Mouse (Mus musculus) macrophage (primary cell): ENCODE results near the gene Gm36210. TPM values are rescaled to one million over a fixed set of nuclear protein-coding genes. Genes with fewer than 3 reads are reported as not detected.
"Not testable (repeated sequence)": the region's sequence is repeated elsewhere in the genome, so short reads cannot be mapped to it uniquely, and the experiment has no call there.

Experiments
- H3K27ac ChIP-seq: fragments of 350-480 bp; formaldehyde crosslinking; 2 replicates; pipeline ENCODE4 v1.9.0; 2021
- H3K36me3 ChIP-seq: fragments of 350-480 bp; formaldehyde crosslinking; 2 replicates; pipeline ENCODE4 v1.9.0; 2021; ENCODE audit errors: inconsistent target
- H3K4me3 ChIP-seq: fragments of 350-480 bp; formaldehyde crosslinking; 2 replicates; pipeline ENCODE4 v1.9.0; 2021; ENCODE audit errors: inconsistent target
- H3K79me2 ChIP-seq: fragments of 350-480 bp; formaldehyde crosslinking; 2 replicates; pipeline ENCODE4 v1.9.0; 2021; ENCODE audit errors: inconsistent target
- WGBS: methylation state at CpG from one replicate; pipeline ENCODE4 v1.1.7; 2026; ENCODE audit warnings: inconsistent platforms; ENCODE audit not compliant: missing documents; 5-methylcytosine and 5-hydroxymethylcytosine counted together
- polyA plus RNA-seq: library from polyadenylated mRNA; stranded (reverse); fragments of 250-400 nt; gene quantifications from 3 replicates; pipeline ENCODE4 v1.2.4, GENCODE M21; 2018; ENCODE audit warnings: inconsistent platforms

Gene Gm36210
- polyA plus RNA-seq, 1 experiment from 2014 or later: not detected

DNA sequence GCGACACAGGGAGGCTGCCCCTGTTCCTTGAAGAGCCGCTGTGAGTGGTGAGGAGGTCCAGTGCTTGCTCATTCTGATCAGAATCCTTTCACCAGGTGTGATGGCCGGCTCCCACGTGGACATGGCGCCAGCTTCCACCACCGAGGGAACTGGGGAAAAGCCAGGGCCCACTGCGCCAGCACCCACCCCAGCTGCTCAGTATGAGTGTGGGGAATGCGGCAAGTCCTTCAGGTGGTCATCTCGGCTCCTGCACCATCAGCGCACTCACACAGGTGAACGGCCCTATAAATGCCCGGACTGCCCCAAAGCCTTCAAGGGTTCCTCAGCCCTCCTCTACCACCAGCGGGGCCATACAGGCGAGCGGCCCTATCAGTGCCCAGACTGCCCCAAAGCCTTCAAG is 12.4 kb upstream of the Gm36210 start:
- Histone ChIP-seq H3K36me3 (peaks cover 20% of the 10 kb centered on the region; the same call in 1 of the 2 replicates), H3K4me3 (no peak overlapping the region), H3K79me2 (peaks cover 30% of the 10 kb centered on the region), H3K27ac (no peak overlapping the region)
- WGBS: 91% methylated on average over 15 of the region's 15 CpGs

DNA sequence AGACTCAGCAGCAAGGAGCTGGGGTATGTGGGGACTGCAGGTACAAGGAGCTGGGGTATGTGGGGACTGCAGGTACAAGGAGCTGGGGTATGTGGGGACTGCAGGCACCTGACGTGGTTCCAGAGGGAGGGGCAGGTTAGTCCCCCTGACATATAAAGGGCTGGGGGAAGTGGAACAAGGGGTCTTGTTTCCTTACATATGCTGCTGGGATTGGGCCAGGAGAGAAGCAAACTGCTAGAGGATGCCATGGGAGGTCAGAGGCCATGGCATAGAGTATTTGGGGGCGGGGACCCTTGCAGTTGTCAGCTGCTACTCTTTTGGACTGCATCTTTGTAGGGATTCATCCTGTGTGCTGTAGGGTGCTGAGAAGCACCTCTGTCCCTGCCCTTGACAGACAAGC is 11.2 kb upstream of the Gm36210 start:
- no peak overlapping the region for H3K27ac ChIP-seq
- peaks cover 20% of the 10 kb centered on the region; the same call in 1 of the 2 replicates for H3K36me3 ChIP-seq
- 93% methylated on average over 2 of the region's 2 CpGs for WGBS
- H3K4me3 ChIP-seq: no peak overlapping the region
- peaks cover 30% of the 10 kb centered on the region for H3K79me2 ChIP-seq

DNA sequence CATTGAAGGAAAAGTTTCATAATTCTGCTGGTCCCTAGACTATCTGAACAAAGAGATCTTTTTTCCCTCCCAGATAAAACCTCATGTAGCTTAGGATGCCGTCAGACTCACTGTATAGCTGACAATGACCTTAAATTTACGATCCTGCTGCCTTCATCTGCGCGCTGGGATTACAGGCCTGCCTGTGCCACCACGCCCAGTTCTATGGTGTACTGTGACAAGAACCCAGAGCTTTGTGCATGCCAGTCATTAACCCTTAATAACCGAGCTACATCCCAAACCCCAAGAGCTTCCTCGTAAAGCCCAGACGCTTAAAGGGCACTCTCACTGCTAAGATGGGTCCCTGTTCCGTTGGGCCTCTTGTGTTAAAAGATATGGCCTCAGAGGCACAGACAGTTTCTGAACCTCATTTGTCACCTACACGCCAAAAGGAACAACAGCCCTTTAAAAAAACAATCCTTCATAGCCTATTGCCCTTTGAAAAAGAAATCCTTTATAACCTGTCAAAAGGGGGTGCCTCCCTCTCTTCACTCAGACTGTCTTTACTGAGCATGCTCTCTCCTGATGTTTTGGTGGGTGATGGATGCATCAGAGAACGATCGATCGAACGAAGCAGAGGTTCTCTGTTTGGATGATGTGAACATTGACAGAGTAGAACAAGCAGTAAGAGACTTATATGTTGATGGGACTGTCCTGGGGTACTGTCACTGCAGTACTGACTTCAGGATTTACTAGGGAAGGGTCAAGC is 9.5 kb upstream of the Gm36210 start:
- H3K79me2 ChIP-seq: peaks cover 30% of the 10 kb centered on the region
- peak overlapping the region; percentile 72 for H3K4me3 ChIP-seq
- H3K36me3 ChIP-seq: peaks cover 20% of the 10 kb centered on the region; the same call in 1 of the 2 replicates
- WGBS: 20% methylated on average over 14 of the region's 14 CpGs
- H3K27ac ChIP-seq: peak overlapping the region; percentile 73

DNA sequence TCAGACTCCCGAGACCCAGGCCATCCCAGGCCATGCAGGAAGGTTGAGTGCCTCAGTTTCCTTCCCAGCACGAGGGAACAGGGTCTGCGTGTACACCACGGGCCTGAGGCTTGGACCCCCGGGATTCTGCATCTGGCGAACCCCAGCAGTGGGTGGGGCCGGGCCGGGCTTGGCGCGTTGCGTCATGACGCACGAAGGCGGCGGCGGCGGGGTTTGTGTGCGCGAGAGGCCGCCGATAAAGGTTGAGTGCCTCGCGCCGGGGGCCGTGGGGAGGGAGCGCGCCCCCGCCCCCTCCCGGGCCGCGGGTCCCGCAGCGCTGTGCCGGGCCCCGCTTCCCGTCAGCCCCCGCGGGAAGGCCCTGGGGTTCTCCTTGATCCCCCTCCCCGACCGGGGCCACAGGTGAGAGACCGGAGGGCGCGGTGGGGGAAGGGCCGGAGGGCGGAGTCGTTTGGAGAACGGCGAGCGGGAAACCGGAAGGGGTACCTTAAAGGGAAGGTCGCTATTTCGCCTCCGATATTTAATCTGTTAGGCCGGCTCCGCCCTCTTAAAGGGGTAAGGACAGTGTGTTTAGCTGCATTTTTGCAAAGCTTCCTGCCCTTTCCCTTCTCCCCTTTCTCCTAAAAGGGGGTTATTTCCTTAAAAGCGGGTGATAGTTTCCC is 8.8 kb upstream of the Gm36210 start, which contains the start of gene Zfp628:
TSS of gene Zfp628 (plus strand) at position 211 of the 659 bp plus-strand sequence.
- Histone ChIP-seq H3K4me3 (peak within 1 kb of the TSS; percentile 81), H3K79me2 (peaks cover 30% of the 10 kb centered on the region), H3K27ac (peak within 1 kb of the TSS; percentile 73), H3K36me3 (peaks cover 19% of the 10 kb centered on the region; the same call in 1 of the 2 replicates)
- WGBS: 1% methylated on average over 56 of the region's 56 CpGs

DNA sequence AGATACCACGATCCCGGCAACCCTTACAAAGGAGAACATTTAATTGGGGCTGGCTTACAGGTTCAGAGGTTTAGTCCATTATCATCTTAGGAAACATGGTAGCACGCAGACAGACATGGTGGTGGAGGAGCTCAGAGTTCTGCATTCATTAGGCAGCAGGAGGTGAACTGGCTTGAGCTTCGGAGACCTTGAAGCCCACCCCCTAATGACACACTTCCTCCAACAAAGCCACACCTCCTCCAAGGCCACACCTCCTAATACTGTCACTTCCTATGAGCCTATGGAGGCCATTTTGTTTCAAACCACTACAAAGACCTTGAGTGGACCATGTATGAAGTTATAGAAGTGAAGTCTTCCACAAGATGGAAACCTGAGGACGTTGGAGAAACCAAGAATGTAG is 5.9 kb upstream of the Gm36210 start:
- WGBS: 85% methylated on average over 5 of the region's 5 CpGs

DNA sequence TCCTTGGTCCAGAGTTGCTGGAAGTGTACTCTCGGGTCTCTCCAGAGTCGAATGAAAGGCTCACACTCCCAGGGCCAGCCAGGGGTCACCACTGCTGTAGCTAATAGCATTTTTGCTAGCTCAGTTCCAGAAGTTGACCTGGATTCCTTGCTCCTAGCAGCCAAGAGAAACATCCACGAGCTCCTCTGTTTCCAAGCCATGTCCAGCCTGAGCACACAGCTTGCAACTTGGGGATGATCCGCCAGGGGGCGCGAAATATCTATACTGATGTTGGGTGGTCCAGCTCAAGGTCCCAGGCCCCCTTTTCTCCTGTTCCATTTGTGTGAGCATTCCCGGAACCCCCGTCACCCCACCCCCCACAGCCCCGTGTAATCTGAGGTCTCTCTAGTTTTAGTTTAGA is 5.2 kb upstream of the Gm36210 start:
- Histone ChIP-seq H3K79me2 (peaks cover 11% of the 10 kb centered on the region), H3K27ac (no peak overlapping the region), H3K4me3 (no peak overlapping the region), H3K36me3 (no peaks in the 10 kb centered on the region)
- 52% methylated on average over 9 of the region's 9 CpGs for WGBS

More for the DNA sequence above, 5.9 kb upstream of the Gm36210 start:
- Histone ChIP-seq H3K27ac (no peak overlapping the region), H3K79me2 (peaks cover 18% of the 10 kb centered on the region), H3K36me3 (no peaks in the 10 kb centered on the region), H3K4me3 (no peak overlapping the region)

DNA sequence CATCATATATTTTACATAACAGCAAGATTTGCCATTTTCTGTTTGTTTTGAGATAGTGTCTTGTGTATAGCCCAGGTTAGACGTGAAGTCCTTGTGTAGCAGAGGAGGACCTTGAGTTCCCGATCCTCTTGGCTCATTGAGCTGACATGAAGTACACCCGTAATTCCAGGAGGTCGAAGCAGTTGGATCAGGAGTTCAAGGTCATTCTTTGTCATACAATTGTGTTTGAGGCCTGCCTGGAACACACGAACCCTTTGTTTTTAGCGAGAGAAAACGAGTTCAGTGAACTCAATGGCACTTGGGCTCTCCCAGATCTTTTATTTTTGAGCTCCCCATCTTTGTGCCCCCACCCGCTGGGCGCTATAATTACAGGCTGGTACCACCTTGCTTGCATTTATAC is 3.9 kb downstream of the Gm36210 start:
- WGBS: 93% methylated on average over 9 of the region's 9 CpGs
- H3K79me2 ChIP-seq: no peaks in the 10 kb centered on the region
- no peak overlapping the region for H3K27ac ChIP-seq
- no peak overlapping the region for H3K4me3 ChIP-seq
- H3K36me3 ChIP-seq: no peaks in the 10 kb centered on the region

DNA sequence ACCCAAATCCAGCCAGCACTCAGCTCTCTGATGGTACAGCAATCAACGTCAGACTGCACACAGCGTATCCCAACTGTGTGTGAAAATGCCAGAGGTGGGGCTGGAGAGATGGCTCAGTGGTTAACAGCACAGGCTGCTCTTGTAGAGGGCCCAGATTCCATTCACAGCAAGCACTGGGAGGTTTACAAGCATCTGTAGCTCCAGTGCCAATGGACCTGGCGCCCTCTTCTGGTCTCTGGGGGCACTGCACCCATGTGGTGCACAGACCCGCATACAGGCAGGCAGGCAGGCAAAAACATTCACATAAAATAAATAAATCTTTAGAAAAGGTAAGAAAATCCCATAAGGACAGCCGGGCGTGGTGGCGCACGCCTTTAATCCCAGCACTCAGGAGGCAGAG is 5.1 kb downstream of the Gm36210 start:
- no peak overlapping the region for H3K4me3 ChIP-seq
- H3K27ac ChIP-seq: no peak overlapping the region
- WGBS: 68% methylated on average over 4 of the region's 8 CpGs
- H3K36me3 ChIP-seq: no peaks in the 10 kb centered on the region
- H3K79me2 ChIP-seq: no peaks in the 10 kb centered on the region

DNA sequence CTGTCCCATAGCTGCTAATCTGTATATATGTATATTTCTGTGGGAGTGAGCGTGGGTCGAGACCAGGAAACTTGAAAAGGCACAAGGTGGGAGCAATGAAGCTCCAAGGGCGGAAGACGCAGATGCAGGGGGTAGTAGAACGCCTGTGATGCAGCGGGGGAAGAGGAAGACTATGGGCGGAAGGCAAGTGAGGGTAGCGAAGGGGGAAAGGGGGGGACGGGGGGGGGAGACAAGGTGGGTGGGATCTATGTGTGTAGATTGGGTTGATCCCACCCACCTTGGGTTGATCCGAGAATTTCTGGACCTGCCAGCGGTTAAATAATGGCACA is 5.8 kb downstream of the Gm36210 start:
- Histone ChIP-seq H3K4me3 (no peak overlapping the region), H3K27ac (no peak overlapping the region), H3K79me2 (no peaks in the 10 kb centered on the region), H3K36me3 (no peaks in the 10 kb centered on the region)
- 34% methylated on average over 9 of the region's 11 CpGs for WGBS

DNA sequence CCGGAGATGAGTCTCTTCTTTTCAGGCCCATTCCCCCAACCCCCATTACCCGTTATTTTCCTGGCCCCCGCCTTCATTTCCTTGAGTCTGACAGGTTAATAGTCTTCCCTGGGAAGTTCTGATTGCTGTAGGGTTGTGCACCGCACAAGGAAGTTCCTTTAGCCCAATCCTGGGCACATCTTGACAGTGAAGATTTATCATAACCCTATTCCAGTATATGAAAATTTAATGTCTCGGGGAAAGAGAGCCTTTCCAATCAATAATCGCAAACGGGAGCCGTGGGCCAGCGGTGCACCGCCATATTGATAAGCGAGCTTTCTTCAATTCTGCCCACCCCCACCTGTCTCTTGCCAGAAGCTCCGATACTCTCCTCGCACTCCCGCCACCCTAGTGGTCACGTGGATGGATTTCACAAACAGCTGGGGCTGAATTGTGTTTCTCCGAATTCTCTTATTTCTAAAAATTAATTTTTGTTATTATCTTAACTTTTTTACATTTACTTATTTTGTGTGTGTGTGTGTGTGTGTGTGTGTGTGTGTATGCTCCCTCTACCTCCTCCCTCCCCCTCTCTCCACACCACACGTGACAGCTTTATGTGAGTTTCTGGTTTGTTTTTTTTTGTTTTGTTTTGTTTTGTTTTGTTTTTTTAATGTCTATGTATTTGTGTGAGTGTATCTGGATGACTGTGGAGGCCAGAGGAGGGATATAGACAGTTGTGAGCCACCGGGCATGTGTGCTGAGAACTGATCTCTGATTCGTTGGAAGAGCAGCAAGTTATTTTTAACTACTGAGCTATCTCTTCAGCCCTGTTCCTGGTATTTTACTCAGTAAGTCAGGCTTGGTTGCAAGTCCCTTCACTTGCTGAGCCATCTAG is 6.4 kb downstream of the Gm36210 start:
- Histone ChIP-seq H3K79me2 (no peaks in the 10 kb centered on the region), H3K36me3 (no peaks in the 10 kb centered on the region), H3K27ac (no peak overlapping the region), H3K4me3 (no peak overlapping the region)
- WGBS: 17% methylated on average over 19 of the region's 19 CpGs

DNA sequence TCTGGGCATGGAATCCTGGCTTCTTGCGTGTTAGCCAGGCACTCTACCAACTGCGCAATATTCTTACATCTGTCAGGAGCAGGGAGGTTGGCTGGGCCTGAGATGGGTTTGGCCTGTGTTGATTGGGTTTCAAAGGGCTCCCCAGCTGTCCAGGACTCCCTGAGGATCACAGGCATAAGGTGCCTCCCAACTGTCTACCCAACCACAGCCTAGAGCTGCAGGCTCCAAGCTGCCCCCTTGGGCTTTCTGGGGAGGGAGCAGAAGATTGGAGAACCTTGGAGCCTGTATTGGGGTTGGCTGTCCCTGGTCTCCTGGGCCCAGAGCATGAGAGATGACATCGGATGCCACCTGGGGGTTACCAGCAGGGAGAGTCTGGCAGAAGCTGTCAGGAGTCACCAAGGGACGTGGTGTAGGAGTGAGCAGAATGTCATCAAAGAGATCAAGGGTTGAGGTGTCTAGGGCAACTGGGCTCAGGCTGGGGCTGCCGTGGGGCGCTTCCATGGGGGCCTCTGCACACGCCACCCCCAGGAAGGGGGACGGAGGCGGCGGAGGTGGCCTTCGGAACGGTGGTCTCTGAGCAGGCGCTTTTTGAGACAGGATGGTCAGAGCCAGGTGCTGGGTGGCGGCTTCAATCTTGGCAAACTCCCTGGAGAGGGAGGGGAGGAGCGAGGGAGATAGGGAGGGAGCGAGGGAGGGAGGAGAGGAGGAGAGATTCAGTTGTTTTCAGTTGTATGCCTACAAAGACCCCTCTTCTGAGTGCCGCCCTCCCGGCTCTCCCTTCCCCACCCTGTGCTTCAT is 7.3 kb downstream of the Gm36210 start:
- 74% methylated on average over 16 of the region's 18 CpGs for WGBS
- Histone ChIP-seq H3K79me2 (no peaks in the 10 kb centered on the region), H3K4me3 (no peak overlapping the region), H3K27ac (no peak overlapping the region), H3K36me3 (no peaks in the 10 kb centered on the region)

DNA sequence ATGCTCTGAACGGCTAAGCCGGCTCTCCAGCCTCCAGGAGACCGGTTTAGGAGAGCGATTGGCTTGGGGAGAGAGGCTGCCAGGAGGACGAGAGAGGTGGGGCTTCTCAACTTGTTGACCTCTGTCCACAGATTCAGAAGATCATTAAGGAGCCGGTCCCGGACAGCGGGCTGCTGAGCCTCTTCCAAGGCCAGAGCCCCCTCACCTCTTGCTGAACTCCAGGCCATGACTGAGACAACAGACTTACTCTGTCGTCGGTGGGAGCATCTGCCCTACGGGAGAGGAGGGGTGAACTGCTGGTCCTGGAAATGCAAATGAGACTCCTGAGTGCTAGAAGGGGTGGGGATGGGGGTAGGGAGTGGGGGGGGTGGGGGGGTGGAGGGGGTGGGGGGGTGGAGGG is 11.1 kb downstream of the Gm36210 start:
- peaks cover 6% of the 10 kb centered on the region; the same call in 1 of the 2 replicates for H3K36me3 ChIP-seq
- no peak overlapping the region for H3K4me3 ChIP-seq
- 97% methylated on average over 8 of the region's 11 CpGs for WGBS
- H3K27ac ChIP-seq: no peak overlapping the region
- H3K79me2 ChIP-seq: no peaks in the 10 kb centered on the region

DNA sequence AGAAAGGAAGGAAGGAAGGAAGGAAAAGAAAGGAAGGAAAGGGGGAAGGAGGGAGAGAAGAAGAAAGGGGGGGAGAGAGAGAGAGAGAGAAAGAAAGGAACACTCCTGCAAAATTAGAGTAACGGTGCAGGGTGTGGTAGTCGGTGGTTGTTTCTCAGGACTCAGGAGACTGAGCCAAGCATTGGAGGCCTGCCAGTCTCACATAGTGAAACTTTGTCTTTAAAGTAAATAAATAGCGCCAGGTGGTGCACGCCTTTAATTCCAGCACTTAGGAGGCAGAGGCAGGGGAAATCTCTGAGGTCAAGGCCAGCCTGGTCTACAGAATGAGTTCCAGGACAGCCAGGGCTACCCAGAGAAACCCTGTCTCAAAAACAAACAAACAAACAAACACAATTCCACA is 19.6 kb downstream of the Gm36210 start:
- Histone ChIP-seq H3K36me3 (peaks cover 2% of the 10 kb centered on the region; the same call in 1 of the 2 replicates), H3K4me3 (no peak overlapping the region), H3K79me2 (peaks cover 8% of the 10 kb centered on the region; the same call in 1 of the 2 replicates), H3K27ac (no peak overlapping the region)
- WGBS: 90% methylated on average over 4 of the region's 4 CpGs

DNA sequence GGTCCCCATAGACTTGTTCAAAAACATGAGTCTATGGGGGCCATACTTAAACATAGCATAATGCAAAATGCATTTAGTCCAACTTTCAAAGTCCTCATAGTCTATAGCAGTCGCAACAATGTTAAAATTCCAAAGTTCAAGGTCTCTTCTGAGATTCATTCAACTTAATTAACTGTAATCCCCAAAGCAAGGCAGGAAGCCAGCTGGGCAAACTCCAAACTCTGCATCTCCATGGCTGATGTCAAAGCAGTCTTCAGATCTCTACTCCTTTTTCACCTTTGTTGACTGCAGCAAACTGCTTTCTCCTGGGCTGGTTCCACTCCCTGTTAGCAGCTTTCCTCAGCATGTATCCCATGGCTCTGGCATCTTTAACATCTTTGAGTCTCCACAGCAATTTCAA is 27.3 kb downstream of the Gm36210 start:
- H3K4me3 ChIP-seq, H3K27ac ChIP-seq, H3K79me2 ChIP-seq, H3K36me3 ChIP-seq: not testable (repeated sequence)
- 100% methylated on average over 1 of the region's 1 CpGs for WGBS
